Mouse (Mus musculus) lung, adult 2 months (tissue): Measurements from ENCODE around the gene Igfbp5.
A peak's percentile ranks its signal among the peaks of the same experiment; 100 is the strongest.

Experiments used
- CTCF ChIP-seq: fragments of 200-500 bp; IDR thresholded peaks from 2 replicates; pipeline ENCODE4 v1.5.1; 2011; ENCODE audit warnings: mild to moderate bottlenecking, low read length, control low read depth; ENCODE audit not compliant: insufficient read depth
- POLR2A ChIP-seq: fragments of 200-500 bp; IDR thresholded peaks from 2 replicates; pipeline ENCODE4 v1.6.1; 2011; ENCODE audit warnings: low read depth, mild to moderate bottlenecking, control low read depth, low read length, borderline replicate concordance; ENCODE audit errors: extremely low read depth

DNA sequence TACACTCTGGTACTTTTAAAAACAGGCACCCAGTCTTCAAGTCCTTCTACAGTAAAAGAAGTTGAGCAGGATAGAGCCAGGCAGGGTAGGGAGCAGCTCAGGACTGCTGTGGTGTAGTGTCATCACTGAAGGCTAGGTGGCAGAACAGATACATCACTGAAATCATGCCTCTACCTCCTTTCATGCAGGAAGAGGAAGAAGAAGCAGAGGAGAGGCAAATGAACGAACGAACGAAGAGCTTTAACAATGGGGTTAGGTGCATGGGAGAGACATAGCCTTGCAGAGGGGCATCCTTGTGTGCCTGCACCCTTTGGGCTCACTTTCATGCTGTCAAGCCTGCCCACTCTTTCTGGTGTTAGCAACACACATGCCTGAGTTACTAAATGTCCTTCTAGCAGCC lies 3.2 kb upstream of the Igfbp5 start:
- TF ChIP-seq CTCF = peak; percentile 76
- no peak for TF ChIP-seq POLR2A
